Mouse (Mus musculus) CH12.LX (cell line): ENCODE measurements around the gene Vps11. TPM values are rescaled to one million over a fixed set of nuclear protein-coding genes. Genes with fewer than 3 reads are reported as not detected.

Experiments
- DNase-seq: peaks from one replicate; pipeline ENCODE4 v3.0.0-alpha.2; 2013; ENCODE audit errors: extremely low read depth
- H3K27ac ChIP-seq: 2 replicates; pipeline ENCODE4 v1.5.1; 2012; ENCODE audit warnings: low read depth, mild to moderate bottlenecking, control low read depth, moderate library complexity; ENCODE audit not compliant: insufficient read depth
- H3K27me3 ChIP-seq: replicated peaks from 2 replicates; pipeline ENCODE3; 2012; ENCODE audit warnings: inconsistent platforms
- H3K36me3 ChIP-seq, 2 experiments: replicated peaks in 1 of 2; 2 replicates each; pipeline versions ENCODE3 to v1.6.1; 2012; ENCODE audit warnings: inconsistent platforms in 1 of 2, low read length in 1 of 2, mild to moderate bottlenecking in 1 of 2, mixed read lengths in 1 of 2, moderate library complexity in 1 of 2; ENCODE audit not compliant: control insufficient read depth in 1 of 2, insufficient read depth in 1 of 2
- H3K4me1 ChIP-seq, 2 experiments: 2 replicates each; pipeline ENCODE4 v1.6.1; 2012; ENCODE audit warnings: inconsistent platforms in 1 of 2, moderate library complexity in 1 of 2; ENCODE audit not compliant: insufficient read depth in 2 of 2, control insufficient read depth in 1 of 2
- H3K4me2 ChIP-seq: 2 replicates; pipeline ENCODE4 v1.6.1; 2012; ENCODE audit warnings: low read depth, mild to moderate bottlenecking, control low read depth; ENCODE audit not compliant: poor library complexity, insufficient read depth, severe bottlenecking
- H3K4me3 ChIP-seq, 3 experiments: fragments of 150-350 bp in 1 of 3; sonication (generic) in 1 of 3; replicated peaks in 1 of 3; 2 replicates each; pipeline versions ENCODE3 to v1.5.1; 2011 to 2012; ENCODE audit warnings: low read depth in 2 of 3, low read length in 2 of 3, mild to moderate bottlenecking in 2 of 3, moderate library complexity in 2 of 3, control low read depth in 1 of 3, improper control_type of control experiment in 1 of 3, inconsistent platforms in 1 of 3, mixed read lengths in 1 of 3; ENCODE audit not compliant: poor library complexity in 1 of 3
- H3K79me2 ChIP-seq: replicated peaks from 2 replicates; pipeline ENCODE4 v1.6.1; 2012; ENCODE audit warnings: mild to moderate bottlenecking, moderate library complexity; ENCODE audit not compliant: control insufficient read depth, poor library complexity, insufficient read depth, severe bottlenecking; ENCODE audit errors: extremely low read depth
- H3K9ac ChIP-seq: 2 replicates; pipeline ENCODE4 v1.6.1; 2012; ENCODE audit warnings: low read depth, mild to moderate bottlenecking, control low read depth, moderate library complexity; ENCODE audit not compliant: insufficient read depth
- H3K9me3 ChIP-seq: replicated peaks from 2 replicates; pipeline ENCODE3; 2012; ENCODE audit warnings: low read length, inconsistent platforms, mixed read lengths
- BHLHE40 ChIP-seq: IDR thresholded peaks from 2 replicates; pipeline ENCODE4 v1.6.1; 2011; ENCODE audit warnings: mild to moderate bottlenecking, low read depth, low read length, improper control_type of control experiment
- CTCF ChIP-seq, 2 experiments: IDR thresholded peaks in 1 of 2; conservative IDR thresholded peaks in 1 of 2; 2 replicates each; pipeline ENCODE4 v1.5.1; 2011 to 2012; ENCODE audit warnings: low read depth in 2 of 2, low read length in 2 of 2, improper control_type of control experiment in 1 of 2, inconsistent platforms in 1 of 2, mild to moderate bottlenecking in 1 of 2, moderate library complexity in 1 of 2
- E2F4 ChIP-seq: IDR thresholded peaks from 2 replicates; pipeline ENCODE4 v1.6.1; 2011; ENCODE audit warnings: low read depth, low read length, improper control_type of control experiment; ENCODE audit not compliant: insufficient replicate concordance
- ELF1 ChIP-seq: IDR thresholded peaks from 2 replicates; pipeline ENCODE4 v1.6.1; 2014; ENCODE audit warnings: low read depth, mild to moderate bottlenecking, inconsistent platforms, low read length, improper control_type of control experiment
- EP300 ChIP-seq: IDR thresholded peaks from 2 replicates; pipeline ENCODE4 v1.6.1; 2011; ENCODE audit warnings: low read length, improper control_type of control experiment
- ETS1 ChIP-seq: conservative IDR thresholded peaks from 2 replicates; pipeline ENCODE4 v1.6.1; 2012; ENCODE audit warnings: low read depth, mild to moderate bottlenecking, inconsistent platforms, low read length, improper control_type of control experiment, moderate library complexity
- GABPA ChIP-seq: IDR thresholded peaks from 2 replicates; pipeline ENCODE4 v1.6.1; 2012; ENCODE audit warnings: low read depth, low read length, improper control_type of control experiment, inconsistent platforms; ENCODE audit not compliant: insufficient replicate concordance
- HCFC1 ChIP-seq: IDR thresholded peaks from 2 replicates; pipeline ENCODE4 v1.6.1; 2012; ENCODE audit warnings: low read depth, mild to moderate bottlenecking, inconsistent platforms, low read length, improper control_type of control experiment
- IRF4 ChIP-seq: IDR thresholded peaks from 2 replicates; pipeline ENCODE4 v1.6.1; 2014; ENCODE audit warnings: low read depth, mild to moderate bottlenecking, inconsistent platforms, low read length, improper control_type of control experiment
- JUN ChIP-seq: IDR thresholded peaks from 2 replicates; pipeline ENCODE4 v1.6.1; 2011; ENCODE audit warnings: low read depth, mild to moderate bottlenecking, low read length, improper control_type of control experiment, moderate library complexity; ENCODE audit not compliant: insufficient read depth
- JUND ChIP-seq: conservative IDR thresholded peaks from 2 replicates; pipeline ENCODE4 v1.6.1; 2011; ENCODE audit warnings: low read depth, low read length, improper control_type of control experiment
- KAT2A ChIP-seq: IDR thresholded peaks from 2 replicates; pipeline ENCODE4 v1.6.1; 2012; ENCODE audit warnings: low read length, improper control_type of control experiment, inconsistent platforms; ENCODE audit not compliant: insufficient replicate concordance
- MAFK ChIP-seq: IDR thresholded peaks from 2 replicates; pipeline ENCODE4 v1.6.1; 2011; ENCODE audit warnings: low read length, improper control_type of control experiment; ENCODE audit not compliant: insufficient replicate concordance
- MAX ChIP-seq: IDR thresholded peaks from 2 replicates; pipeline ENCODE4 v1.6.1; 2011; ENCODE audit warnings: low read length, improper control_type of control experiment
- MAZ ChIP-seq: IDR thresholded peaks from 2 replicates; pipeline ENCODE4 v1.6.1; 2012; ENCODE audit warnings: low read depth, mild to moderate bottlenecking, inconsistent platforms, low read length, improper control_type of control experiment, moderate library complexity
- MEF2A ChIP-seq: IDR thresholded peaks from 2 replicates; pipeline ENCODE4 v1.6.1; 2014; ENCODE audit warnings: low read depth, mild to moderate bottlenecking, inconsistent platforms, low read length, improper control_type of control experiment, borderline replicate concordance
- MXI1 ChIP-seq: IDR thresholded peaks from 2 replicates; pipeline ENCODE4 v1.6.1; 2011; ENCODE audit warnings: mild to moderate bottlenecking, low read depth, low read length, improper control_type of control experiment
- MYC ChIP-seq: IDR thresholded peaks from 2 replicates; pipeline ENCODE4 v1.6.1; 2011; ENCODE audit warnings: low read depth, mild to moderate bottlenecking, improper control_type of control experiment, low read length
- NELFE ChIP-seq: IDR thresholded peaks from 2 replicates; pipeline ENCODE4 v1.6.1; 2011; ENCODE audit warnings: low read depth, low read length, improper control_type of control experiment
- NRF1 ChIP-seq: IDR thresholded peaks from 2 replicates; pipeline ENCODE4 v1.6.1; 2014; ENCODE audit warnings: low read depth, mild to moderate bottlenecking, inconsistent platforms, low read length, improper control_type of control experiment, moderate library complexity
- PAX5 ChIP-seq: IDR thresholded peaks from 2 replicates; pipeline ENCODE4 v1.6.1; 2012; ENCODE audit warnings: low read length, inconsistent platforms, mixed read lengths
- POLR2A ChIP-seq: IDR thresholded peaks from 2 replicates; pipeline ENCODE4 v1.6.1; 2011; ENCODE audit warnings: low read depth, mild to moderate bottlenecking, improper control_type of control experiment, low read length
- POLR2AphosphoS2 ChIP-seq: IDR thresholded peaks from 2 replicates; pipeline ENCODE4 v1.6.1; 2011; ENCODE audit warnings: low read depth, low read length, improper control_type of control experiment
- RAD21 ChIP-seq: IDR thresholded peaks from 2 replicates; pipeline ENCODE4 v1.6.1; 2011; ENCODE audit warnings: low read depth, mild to moderate bottlenecking, low read length, improper control_type of control experiment, moderate library complexity
- RCOR1 ChIP-seq: conservative IDR thresholded peaks from 2 replicates; pipeline ENCODE4 v1.6.1; 2012; ENCODE audit warnings: low read depth, mild to moderate bottlenecking, inconsistent platforms, low read length, improper control_type of control experiment
- SIN3A ChIP-seq: IDR thresholded peaks from 2 replicates; pipeline ENCODE4 v1.6.1; 2012; ENCODE audit warnings: low read length, improper control_type of control experiment, inconsistent platforms
- SMC3 ChIP-seq: IDR thresholded peaks from 2 replicates; pipeline ENCODE4 v1.6.1; 2011; ENCODE audit warnings: low read depth, low read length, improper control_type of control experiment
- TBP ChIP-seq: conservative IDR thresholded peaks from 2 replicates; pipeline ENCODE4 v1.6.1; 2011; ENCODE audit warnings: low read depth, low read length, improper control_type of control experiment
- TCF12 ChIP-seq: IDR thresholded peaks from 2 replicates; pipeline ENCODE4 v1.6.1; 2014; ENCODE audit warnings: low read depth, mild to moderate bottlenecking, inconsistent platforms, low read length, improper control_type of control experiment
- UBTF ChIP-seq: IDR thresholded peaks from 2 replicates; pipeline ENCODE4 v1.6.1; 2012; ENCODE audit warnings: low read depth, mild to moderate bottlenecking, inconsistent platforms, low read length, improper control_type of control experiment, moderate library complexity
- USF1 ChIP-seq: IDR thresholded peaks from 2 replicates; pipeline ENCODE4 v1.6.1; 2014; ENCODE audit warnings: low read depth, mild to moderate bottlenecking, inconsistent platforms, low read length, improper control_type of control experiment
- USF2 ChIP-seq: conservative IDR thresholded peaks from 2 replicates; pipeline ENCODE4 v1.6.1; 2011; ENCODE audit warnings: low read depth, low read length, improper control_type of control experiment
- ZC3H11A ChIP-seq: IDR thresholded peaks from 2 replicates; pipeline ENCODE4 v1.6.1; 2012; ENCODE audit warnings: low read depth, mild to moderate bottlenecking, inconsistent platforms, low read length, improper control_type of control experiment
- ZKSCAN1 ChIP-seq: IDR thresholded peaks from 2 replicates; pipeline ENCODE4 v1.6.1; 2012; ENCODE audit warnings: low read depth, inconsistent platforms, low read length, improper control_type of control experiment, borderline replicate concordance
- ZMIZ1 ChIP-seq: IDR thresholded peaks from 2 replicates; pipeline ENCODE4 v1.6.1; 2012; ENCODE audit warnings: low read depth, mild to moderate bottlenecking, inconsistent platforms, low read length, improper control_type of control experiment
- ZNF384 ChIP-seq: IDR thresholded peaks from 2 replicates; pipeline ENCODE4 v1.6.1; 2012; ENCODE audit warnings: low read depth, low read length, improper control_type of control experiment, inconsistent platforms
- dilution Hi-C: fragments of 300-500 bp; cut with MboI; formaldehyde crosslinking; loops from 2 replicates; pipeline ENCODE4 v1.14.3; 2020; ENCODE audit warnings: low sequenced_read_pairs; ENCODE audit not compliant: extremely low pct_unique_long_range_greater_than_20kb, extremely low pct_ligation_motif_present
- in situ Hi-C: fragments of 300-500 bp; cut with MboI; formaldehyde crosslinking; loops from 3 replicates; pipeline ENCODE4 v1.14.3; 2019; ENCODE audit warnings: low sequenced_read_pairs, low pct_ligation_motif_present, low pct_unique_long_range_greater_than_20kb, mixed read lengths
- polyA plus RNA-seq: library from polyadenylated mRNA; unstranded; fragments of >175 nt; gene quantifications from 2 replicates; pipeline ENCODE4 v1.2.1, GENCODE M21; 2012; ENCODE audit warnings: low read depth; ENCODE audit not compliant: insufficient read length
- total RNA-seq, 2 experiments: library from RNA; depleted of rRNA; stranded (reverse); fragments of 300-350 nt in 1 of 2; fragments of >200 nt in 1 of 2; gene quantifications; 2 replicates each; pipeline ENCODE4 v1.2.3; 2012 to 2014

Vps11 gene
- total and polyA plus RNA-seq, 3 experiments, result 16.1 to 24.8 (median 22.1) TPM

- peak; percentile 70; the same call in 1 of the 2 replicates for TF ChIP-seq POLR2AphosphoS2
- no peak for TF ChIP-seq UBTF
- TF ChIP-seq ZNF384, result peak; percentile 79
- TF ChIP-seq ELF1, result no peak
Observed at GRCm38 (mm10) chr9:44336093-44336406, 25.4 kb downstream of the Vps11 start (continued).

- H3K4me1 ChIP-seq, result peaks cover 10 to 35% of the 10 kb centered on the region in 2 experiments; a peak in 2 of 4 replicates
- in situ Hi-C loops, result no loop called here
- TF ChIP-seq E2F4 (no peak), POLR2AphosphoS2 (0 out of 2 replicates have a peak, but pooled peaks have one; percentile 85), EP300 (0 out of 2 replicates have a peak, but pooled peaks have one; percentile 23), SIN3A (peak; percentile 76), USF1 (no peak), MAFK (no peak), ETS1 (no peak), RCOR1 (no peak; the same call in 1 of the 2 replicates), MEF2A (no peak), GABPA (no peak), CTCF (conservative IDR thresholded peaks at IDR 0.05 in 1 of 2, IDR thresholded peaks at IDR 0.05 in 1 of 2; ENCODE audit: low read depth in 2 of 2, low read length in 2 of 2) (no peak), POLR2A (peak; percentile 70), RAD21 (no peak), JUND (no peak), ZKSCAN1 (no peak), UBTF (peak; percentile 46; the same call in 1 of the 2 replicates), TCF12 (no peak), IRF4 (no peak), MAX (0 out of 2 replicates have a peak, but pooled peaks have one; percentile 50), BHLHE40 (no peak), TBP (0 out of 2 replicates have a peak, but pooled peaks have one; percentile 3), MAZ (no peak), ZMIZ1 (peak; percentile 69), ZNF384 (no peak), JUN (no peak), PAX5 (no peak), SMC3 (no peak), USF2 (no peak; the same call in 1 of the 2 replicates), NELFE (no peak), HCFC1 (no peak), ZC3H11A (no peak), KAT2A (no peak), MYC (no peak), NRF1 (no peak), MXI1 (no peak; the same call in 1 of the 2 replicates), ELF1 (no peak)
Observed at GRCm38 (mm10) chr9:44335331-44336092, 26.0 kb downstream of the Vps11 start.

More at GRCm38 (mm10) chr9:44335331-44336092, 26.0 kb downstream of the Vps11 start:
- peaks cover 2% of the 10 kb centered on the region for H3K9me3 ChIP-seq
- dilution Hi-C loops, result no loop called here
- H3K9ac ChIP-seq, result peak overlapping the region; percentile 96
- H3K36me3 ChIP-seq, result peaks cover 51 to 63% of the 10 kb centered on the region in 2 experiments
- peak overlapping the region; percentile 70 to 98 (median 87) for H3K4me3 ChIP-seq
- peak overlapping the region; percentile 92 for H3K27ac ChIP-seq
- H3K4me2 ChIP-seq, result peak overlapping the region; percentile 76
- DNase-seq, result peak; percentile 46
- no peaks in the 10 kb centered on the region for H3K27me3 ChIP-seq
- peaks cover 31% of the 10 kb centered on the region for H3K79me2 ChIP-seq
